Mouse (Mus musculus) cerebellum, adult 9-11 months (tissue): ENCODE measurements around the gene Hist1h3d.
"Not testable (repeated sequence)": the region's sequence is repeated elsewhere in the genome, so short reads cannot be mapped to it uniquely, and the experiment has no call there.

Experiments
- DNase-seq: peaks from one replicate; pipeline ENCODE4 v3.0.0; 2022

Hist1h3d gene

GRCm38 (mm10) chr13:23542225-23542980 is 33.2 kb upstream of the Hist1h3d start:
- DNase-seq, result not testable (repeated sequence)

- DNase-seq, result peak; percentile 67
Measured at GRCm38 (mm10) chr13:23542999-23543607, 32.5 kb upstream of the Hist1h3d start, which contains the start of gene Hist1h2bh. Hist1h2bh (minus strand) TSS chr13:23543392.

GRCm38 (mm10) chr13:23543965-23544786 is 31.4 kb upstream of the Hist1h3d start, which contains the start of gene Hist1h3f:
Hist1h3f (plus strand) TSS chr13:23544052.
- DNase-seq, result peak; percentile 86

GRCm38 (mm10) chr13:23544787-23545120 is 30.8 kb upstream of the Hist1h3d start:
- DNase-seq, result not testable (repeated sequence)

GRCm38 (mm10) chr13:23546694-23547093 is 28.9 kb upstream of the Hist1h3d start:
- DNase-seq, result no peak

GRCm38 (mm10) chr13:23550761-23551145 is 24.8 kb upstream of the Hist1h3d start:
- DNase-seq, result no peak

GRCm38 (mm10) chr13:23551146-23551834 is 24.3 kb upstream of the Hist1h3d start, which contains the start of gene Hist1h4f:
Hist1h4f (minus strand) TSS chr13:23551648.
- peak; percentile 94 for DNase-seq

GRCm38 (mm10) chr13:23551931-23552914 is 23.3 kb upstream of the Hist1h3d start:
- DNase-seq, result no peak

- DNase-seq, result no peak
Measured at GRCm38 (mm10) chr13:23552962-23553361, 22.6 kb upstream of the Hist1h3d start, which contains the start of gene Hist1h1d. Hist1h1d (plus strand) TSS chr13:23553262.

GRCm38 (mm10) chr13:23554393-23554792 is 21.2 kb upstream of the Hist1h3d start:
- DNase-seq, result no peak

GRCm38 (mm10) chr13:23554925-23555838 is 20.4 kb upstream of the Hist1h3d start:
- DNase-seq, result peak; percentile 78

GRCm38 (mm10) chr13:23555839-23556416 is 19.6 kb upstream of the Hist1h3d start:
- peak; percentile 82 for DNase-seq

GRCm38 (mm10) chr13:23556906-23557305 is 18.7 kb upstream of the Hist1h3d start:
- no peak for DNase-seq

GRCm38 (mm10) chr13:23560699-23561098 is 14.9 kb upstream of the Hist1h3d start:
- DNase-seq, result not testable (repeated sequence)

GRCm38 (mm10) chr13:23561531-23561882 is 14.1 kb upstream of the Hist1h3d start:
- DNase-seq, result not testable (repeated sequence)

GRCm38 (mm10) chr13:23561883-23562659 is 13.5 kb upstream of the Hist1h3d start, which contains the start of gene Hist1h3e:
Hist1h3e (minus strand) TSS chr13:23562369.
- peak; percentile 94 for DNase-seq

- peak; percentile 60 for DNase-seq
Measured at GRCm38 (mm10) chr13:23562699-23563462, 12.7 kb upstream of the Hist1h3d start.

- DNase-seq, result no peak
Measured at GRCm38 (mm10) chr13:23564482-23564881, 11.1 kb upstream of the Hist1h3d start.
